ENCODE assay signal across 8 mouse cellular contexts in genomic region chr4:133815635-133816503, GRCm38 (mm10). TPM values are rescaled to one million over a fixed set of nuclear protein-coding genes. Genes with fewer than 3 reads are reported as not detected.
A peak's percentile ranks its signal among the peaks of the same experiment; 100 is the strongest.
DNase-seq lines count a peak whose midpoint lies in the region; ATAC-seq lines count a peak whose summit lies in the region.

No protein-coding gene starts in this region.

- H3K4me2 ChIP-seq in heart, embryonic 12.5 days = peak overlapping the region; percentile 71

- H3K4me1 ChIP-seq in heart, embryonic 12.5 days (replicated peaks) = peaks cover 21% of the 10 kb centered on the region

- peak overlapping the region; percentile 14 for H3K4me3 ChIP-seq in heart, embryonic 12.5 days

- H3K9ac ChIP-seq in heart, embryonic 12.5 days = peak overlapping the region; percentile 34

- no peaks in the 10 kb centered on the region for H3K36me3 ChIP-seq in heart, embryonic 12.5 days

- H3K27me3 ChIP-seq in heart, embryonic 12.5 days (replicated peaks) = no peaks in the 10 kb centered on the region

- no peak for ATAC-seq in heart, embryonic 12.5 days (ENCODE audit: insufficient number of reproducible peaks, low FRiP score)

- DNase-seq in A20 (ENCODE audit: low read depth, low spot score) (peak; percentile 60), R1 (ENCODE audit: low read depth, low spot score) (peak; percentile 99)
- DNase-seq in kidney, postnatal 36 days = peak; percentile 32 to 41
- peak; percentile 39 for DNase-seq in neural tube, embryonic 10.5 days (ENCODE audit: extremely low spot score, low spot score)
- DNase-seq in adrenal gland, adult 18-20 months (ENCODE audit: low spot score in 2 of 2) = no peak
- DNase-seq in spleen, adult 18-20 months = no peak
- no peak for DNase-seq in cerebellum, postnatal 25 days

- no peaks in the 10 kb centered on the region for H3K9me3 ChIP-seq in heart, embryonic 12.5 days (replicated peaks)

- 9% methylated on average over 16 of the region's 16 CpGs for WGBS in heart, embryonic 12.5 days

- H3K27ac ChIP-seq in heart, embryonic 12.5 days (ENCODE audit: poor library complexity, severe bottlenecking) = peak overlapping the region; percentile 100

RNA-seq across cellular contexts. Expression of gene Arid1a, which starts 59.3 kb away (rescaled TPM):
- 24.5 and 28.7 TPM in 2 replicates for polyA plus RNA-seq in heart, embryonic 12.5 days (2016; fragmentation: Nextera tagmentation; extraction: Ambion mirVana)
- total RNA-seq in adrenal gland, adult 18-20 months (2021) = 10 to 100 TPM; 37.9 to 43.6 TPM

Comparison
In these comparisons a context has a peak if more than half of its experiments do, and no peak if none do; other contexts are left out.
1. DNase-seq: peak in A20 (single experiment), R1 (single experiment), kidney, postnatal 36 days (2 of 2) and neural tube, embryonic 10.5 days (single experiment); none in adrenal gland, adult 18-20 months (0 of 2), spleen, adult 18-20 months (0 of 2) and cerebellum, postnatal 25 days (0 of 2).